Mouse (Mus musculus) hindlimb bud, embryonic 11.5 days (tissue): Measurements from ENCODE around the gene Sowahd.
"Not testable (repeated sequence)": the region's sequence is repeated elsewhere in the genome, so short reads cannot be mapped to it uniquely, and the experiment has no call there.

Experiments
- DNase-seq: peaks from one replicate; pipeline ENCODE4 v3.0.0-alpha.2; 2012; ENCODE audit warnings: low read depth, low spot score; ENCODE audit errors: extremely low spot score

The Sowahd gene

GRCm38 (mm10) chrX:37048066-37048889, at the start of gene Sowahd:
Gene Sowahd (plus strand): TSS chrX:37048845.
- DNase-seq: no peak

GRCm38 (mm10) chrX:37013870-37014269, 34.8 kb upstream of the Sowahd start:
- DNase-seq: no peak

- DNase-seq: no peak
These were observed 30.4 kb upstream of the Sowahd start for GRCm38 (mm10) chrX:37018150-37018654.

- DNase-seq: no peak
These were observed 29.6 kb upstream of the Sowahd start for GRCm38 (mm10) chrX:37019045-37019444.

GRCm38 (mm10) chrX:37022690-37023089, 26.0 kb upstream of the Sowahd start:
- DNase-seq: no peak

GRCm38 (mm10) chrX:37023652-37024309, 24.9 kb upstream of the Sowahd start:
- no peak for DNase-seq

- no peak for DNase-seq
These were observed 20.3 kb upstream of the Sowahd start for GRCm38 (mm10) chrX:37028378-37028777.

GRCm38 (mm10) chrX:37042726-37043125, 5.9 kb upstream of the Sowahd start:
- no peak for DNase-seq

- no peak for DNase-seq
These were observed 512 bp downstream of the Sowahd start for GRCm38 (mm10) chrX:37048890-37049823.

GRCm38 (mm10) chrX:37063902-37064301, 15.3 kb downstream of the Sowahd start:
- DNase-seq: no peak

- DNase-seq: no peak
These were observed 18.7 kb downstream of the Sowahd start for GRCm38 (mm10) chrX:37067299-37067698.

GRCm38 (mm10) chrX:37068766-37069165, 20.1 kb downstream of the Sowahd start:
- DNase-seq: no peak

GRCm38 (mm10) chrX:37074262-37074892, 25.7 kb downstream of the Sowahd start:
- DNase-seq: no peak

GRCm38 (mm10) chrX:37076651-37077050, 28.0 kb downstream of the Sowahd start:
- DNase-seq: no peak

GRCm38 (mm10) chrX:37080345-37080744, 31.7 kb downstream of the Sowahd start:
- not testable (repeated sequence) for DNase-seq

- no peak for DNase-seq
These were observed 32.5 kb downstream of the Sowahd start for GRCm38 (mm10) chrX:37081194-37081593.

GRCm38 (mm10) chrX:37084318-37084926, 35.8 kb downstream of the Sowahd start:
- DNase-seq: no peak

GRCm38 (mm10) chrX:37084927-37085660, 36.4 kb downstream of the Sowahd start, which contains the start of gene Rpl39:
Gene Rpl39 (minus strand): TSS chrX:37085402.
- no peak for DNase-seq

- DNase-seq: no peak
These were observed 37.0 kb downstream of the Sowahd start for GRCm38 (mm10) chrX:37085665-37086064.
